Mouse (Mus musculus) heart, postnatal 0 days (tissue): ENCODE measurements at regions not wholly inside any gene's neighbourhood (a gene's known extent, or its start where the extent isn't known, plus 50 kb on each side); places are given as distances from the start of the nearest gene placed in this dataset.

Source experiments
- ATAC-seq: fragments of 200-750 bp; cut with Nextera tagmentation; 2 replicates; pipeline ENCODE4 v1.8.0; 2017; ENCODE audit warnings: low read depth, moderate number of reproducible peaks, moderate library complexity; ENCODE audit not compliant: insufficient read depth
- DNase-seq: peaks from one replicate; pipeline ENCODE4 v3.0.0-alpha.2; 2016; ENCODE audit warnings: low spot score
- H3K27ac ChIP-seq: fragments of 300-500 bp; sonication (generic); 2 replicates; pipeline ENCODE4 v1.5.1; 2014; ENCODE audit warnings: low read depth, mild to moderate bottlenecking
- H3K27me3 ChIP-seq: fragments of 300-500 bp; sonication (generic); 2 replicates; pipeline ENCODE4 v1.6.1; 2014; ENCODE audit warnings: low read length, mixed read lengths; ENCODE audit not compliant: control insufficient read depth, insufficient read depth
- H3K36me3 ChIP-seq: fragments of 300-500 bp; sonication (generic); replicated peaks from 2 replicates; pipeline ENCODE4 v1.6.1; 2014; ENCODE audit warnings: low read length, mixed read lengths; ENCODE audit not compliant: control insufficient read depth, insufficient read depth
- H3K4me1 ChIP-seq: fragments of 300-500 bp; sonication (generic); 2 replicates; pipeline ENCODE4 v1.6.1; 2014; ENCODE audit warnings: antibody characterized with exemption; ENCODE audit not compliant: control insufficient read depth, insufficient read depth
- H3K4me2 ChIP-seq: fragments of 300-500 bp; sonication (generic); 2 replicates; pipeline ENCODE4 v1.6.1; 2014; ENCODE audit warnings: low read depth, mild to moderate bottlenecking, low read length, moderate library complexity
- H3K4me3 ChIP-seq: fragments of 300-500 bp; sonication (generic); 2 replicates; pipeline ENCODE4 v1.5.1; 2014; ENCODE audit warnings: low read depth, low read length
- H3K9ac ChIP-seq: fragments of 300-500 bp; sonication (generic); replicated peaks from 2 replicates; pipeline ENCODE4 v1.6.1; 2014; ENCODE audit warnings: low read depth, low read length, mixed read lengths
- H3K9me3 ChIP-seq: fragments of 300-500 bp; sonication (generic); replicated peaks from 2 replicates; pipeline ENCODE4 v1.6.1; 2016; ENCODE audit warnings: low read length; ENCODE audit not compliant: control insufficient read depth
- CTCF ChIP-seq: IDR thresholded peaks from 2 replicates; pipeline ENCODE4 v1.5.1; 2016; ENCODE audit warnings: antibody characterized with exemption, control low read depth, low read depth
- EP300 ChIP-seq: IDR thresholded peaks from 2 replicates; pipeline ENCODE4 v1.6.1; 2016; ENCODE audit warnings: antibody characterized with exemption, low read depth
- WGBS: fragments of 180-500 bp; shearing (Covaris S2); extraction: QIAGEN DNeasy Blood & Tissue Kit; methylation state at CpG from one replicate; pipeline ENCODE4 v1.1.7; 2014; 5-methylcytosine and 5-hydroxymethylcytosine counted together

GRCm38 (mm10) chr11:114446075-114446616 is 222.2 kb upstream of the Rpl38 start:
- H3K9ac ChIP-seq, result no peak overlapping the region
- DNase-seq (no peak), ATAC-seq (no peak)
- WGBS, result 17% methylated on average over 8 of the region's 8 CpGs
- H3K27ac ChIP-seq, result no peak overlapping the region
- H3K4me2 ChIP-seq, result peak overlapping the region; percentile 59
- no peaks in the 10 kb centered on the region for H3K9me3 ChIP-seq
- H3K4me3 ChIP-seq, result peak overlapping the region; percentile 34
- TF ChIP-seq EP300, result no peak
- no peak for TF ChIP-seq CTCF
- H3K27me3 ChIP-seq, result 0 out of 2 replicates have a peak, but pooled peaks cover 2% of the 10 kb centered on the region
- peaks cover 19% of the 10 kb centered on the region for H3K4me1 ChIP-seq
- H3K36me3 ChIP-seq, result no peaks in the 10 kb centered on the region

GRCm38 (mm10) chr11:114444211-114444610 is 224.1 kb upstream of the Rpl38 start:
- no peaks in the 10 kb centered on the region for H3K36me3 ChIP-seq
- H3K9ac ChIP-seq, result no peak overlapping the region
- no peak overlapping the region for H3K27ac ChIP-seq
- ATAC-seq (no peak), DNase-seq (no peak)
- peaks cover 17% of the 10 kb centered on the region for H3K4me1 ChIP-seq
- no peaks in the 10 kb centered on the region; the same call in 1 of the 2 replicates for H3K9me3 ChIP-seq
- H3K27me3 ChIP-seq, result 0 out of 2 replicates have a peak, but pooled peaks cover 2% of the 10 kb centered on the region
- WGBS, result 33% methylated on average over 8 of the region's 8 CpGs
- no peak overlapping the region for H3K4me3 ChIP-seq
- H3K4me2 ChIP-seq, result no peak overlapping the region
- TF ChIP-seq CTCF, result no peak
- no peak for TF ChIP-seq EP300

- no peak for TF ChIP-seq EP300
- no peak for TF ChIP-seq CTCF
- no peak overlapping the region for H3K9ac ChIP-seq
- peaks cover 9% of the 10 kb centered on the region for H3K4me1 ChIP-seq
- no peaks in the 10 kb centered on the region; the same call in 1 of the 2 replicates for H3K9me3 ChIP-seq
- 59% methylated on average over 5 of the region's 5 CpGs for WGBS
- 0 out of 2 replicates have a peak, but pooled peaks cover 2% of the 10 kb centered on the region for H3K27me3 ChIP-seq
- DNase-seq (no peak), ATAC-seq (no peak)
- no peak overlapping the region for H3K4me2 ChIP-seq
- no peak overlapping the region for H3K27ac ChIP-seq
- H3K4me3 ChIP-seq, result no peak overlapping the region
- H3K36me3 ChIP-seq, result no peaks in the 10 kb centered on the region
Observed at GRCm38 (mm10) chr11:114443444-114443843, 224.9 kb upstream of the Rpl38 start.

- ATAC-seq (no peak), DNase-seq (no peak)
- no peaks in the 10 kb centered on the region for H3K4me1 ChIP-seq
- TF ChIP-seq CTCF, result no peak
- no peak for TF ChIP-seq EP300
- no peak overlapping the region for H3K4me2 ChIP-seq
- H3K4me3 ChIP-seq, result no peak overlapping the region
- H3K36me3 ChIP-seq, result no peaks in the 10 kb centered on the region
- 47% methylated on average over 4 of the region's 4 CpGs for WGBS
- no peaks in the 10 kb centered on the region; the same call in 1 of the 2 replicates for H3K9me3 ChIP-seq
- no peaks in the 10 kb centered on the region for H3K27me3 ChIP-seq
- H3K27ac ChIP-seq, result no peak overlapping the region
- H3K9ac ChIP-seq, result no peak overlapping the region
Observed at GRCm38 (mm10) chr11:114439314-114439713, 229.0 kb upstream of the Rpl38 start.

- WGBS, result 14% methylated on average over 1 of the region's 1 CpGs
- DNase-seq (no peak), ATAC-seq (no peak)
- H3K27me3 ChIP-seq, result no peaks in the 10 kb centered on the region
- H3K4me2 ChIP-seq, result no peak overlapping the region
- TF ChIP-seq CTCF, result no peak
- H3K4me3 ChIP-seq, result no peak overlapping the region
- no peak overlapping the region for H3K27ac ChIP-seq
- no peak overlapping the region for H3K9ac ChIP-seq
- no peaks in the 10 kb centered on the region for H3K4me1 ChIP-seq
- H3K36me3 ChIP-seq, result no peaks in the 10 kb centered on the region
- H3K9me3 ChIP-seq, result no peaks in the 10 kb centered on the region; the same call in 1 of the 2 replicates
Observed at GRCm38 (mm10) chr11:114435788-114436187, 232.5 kb upstream of the Rpl38 start.

- Histone ChIP-seq H3K4me2 (no peak overlapping the region), H3K27me3 (no peaks in the 10 kb centered on the region), H3K4me3 (no peak overlapping the region), H3K27ac (no peak overlapping the region), H3K4me1 (no peaks in the 10 kb centered on the region), H3K9ac (no peak overlapping the region), H3K36me3 (no peaks in the 10 kb centered on the region), H3K9me3 (no peaks in the 10 kb centered on the region)
- no peak for TF ChIP-seq EP300
- no peak for TF ChIP-seq CTCF
- DNase-seq (no peak), ATAC-seq (no peak)
- WGBS, result 17% methylated on average over 5 of the region's 5 CpGs
Observed at GRCm38 (mm10) chr11:114433561-114433960, 234.8 kb upstream of the Rpl38 start.
